Mouse (Mus musculus): ENCODE measurements around the gene Syt1. TPM values are rescaled to one million over a fixed set of nuclear protein-coding genes. Genes with fewer than 3 reads are reported as not detected.

The Syt1 gene
- polyA plus RNA-seq, 1 experiment from 2014 or later = 0.07 TPM

DNA sequence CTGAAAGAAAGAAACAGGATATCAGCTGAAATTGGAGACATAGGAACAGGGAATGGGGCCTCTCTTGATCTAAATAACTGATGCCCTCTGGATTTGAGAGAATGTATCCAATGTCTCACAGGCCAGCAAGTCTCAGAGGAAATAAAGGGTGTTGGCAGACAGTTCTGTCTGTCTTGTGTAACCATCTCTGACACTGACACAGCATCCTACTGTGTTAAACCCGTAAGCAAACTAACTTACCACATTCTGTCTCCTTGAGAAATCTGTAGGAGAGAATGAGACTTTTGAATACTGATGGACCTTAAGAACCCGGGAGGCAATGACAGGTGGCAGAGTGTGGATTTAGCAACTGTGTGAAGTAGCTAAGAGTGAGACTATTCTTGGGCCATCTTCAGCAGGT lies 352.5 kb downstream of the Syt1 start:
- no peaks in the 10 kb centered on the region for H3K36me3 ChIP-seq (replicated peaks; ENCODE audit: insufficient read depth, low read length)
- DNase-seq (no peak), ATAC-seq (no peak)
- no peak overlapping the region for H3K27ac ChIP-seq (ENCODE audit: low read depth)
- no peak overlapping the region for H3K4me3 ChIP-seq (ENCODE audit: low read depth, low read length)
- no peaks in the 10 kb centered on the region for H3K4me1 ChIP-seq (ENCODE audit: insufficient read depth)
- H3K4me2 ChIP-seq (ENCODE audit: low read depth, low read length) = no peak overlapping the region
- no peak overlapping the region for H3K9ac ChIP-seq (replicated peaks)
- 73% methylated on average over 2 of the region's 2 CpGs for WGBS (ENCODE audit: insufficient replicate concordance)
- no peaks in the 10 kb centered on the region for H3K27me3 ChIP-seq (ENCODE audit: insufficient read depth, low read length)
- no peaks in the 10 kb centered on the region for H3K9me3 ChIP-seq (ENCODE audit: low read length)
- TF ChIP-seq EP300 (IDR thresholded peaks at IDR 0.05; ENCODE audit: low read depth) (no peak), CTCF (IDR thresholded peaks at IDR 0.05; ENCODE audit: low read depth) (no peak)

GRCm38 (mm10) chr10:108657669-108658068 lies 353.1 kb downstream of the Syt1 start:
- TF ChIP-seq EP300 (IDR thresholded peaks at IDR 0.05; ENCODE audit: low read depth) (no peak), CTCF (IDR thresholded peaks at IDR 0.05; ENCODE audit: low read depth) (no peak; the same call in 1 of the 2 replicates)
- Histone ChIP-seq H3K9ac (replicated peaks) (no peak overlapping the region), H3K4me1 (ENCODE audit: insufficient read depth) (no peaks in the 10 kb centered on the region), H3K9me3 (ENCODE audit: low read length) (no peaks in the 10 kb centered on the region), H3K4me3 (ENCODE audit: low read depth, low read length) (no peak overlapping the region), H3K27ac (ENCODE audit: low read depth) (no peak overlapping the region), H3K27me3 (ENCODE audit: insufficient read depth, low read length) (no peaks in the 10 kb centered on the region), H3K4me2 (ENCODE audit: low read depth, low read length) (no peak overlapping the region), H3K36me3 (replicated peaks; ENCODE audit: insufficient read depth, low read length) (no peaks in the 10 kb centered on the region)
- ATAC-seq (no peak), DNase-seq (no peak)

- TF ChIP-seq CTCF (IDR thresholded peaks at IDR 0.05; ENCODE audit: low read depth) (no peak), EP300 (IDR thresholded peaks at IDR 0.05; ENCODE audit: low read depth) (no peak)
- Histone ChIP-seq H3K4me3 (ENCODE audit: low read depth, low read length) (no peak overlapping the region), H3K27me3 (ENCODE audit: insufficient read depth, low read length) (no peaks in the 10 kb centered on the region), H3K36me3 (replicated peaks; ENCODE audit: insufficient read depth, low read length) (no peaks in the 10 kb centered on the region), H3K27ac (ENCODE audit: low read depth) (no peak overlapping the region), H3K9ac (replicated peaks) (no peak overlapping the region), H3K4me1 (ENCODE audit: insufficient read depth) (no peaks in the 10 kb centered on the region), H3K9me3 (ENCODE audit: low read length) (no peaks in the 10 kb centered on the region), H3K4me2 (ENCODE audit: low read depth, low read length) (no peak overlapping the region)
- ATAC-seq (no peak), DNase-seq (no peak)
- WGBS (ENCODE audit: insufficient replicate concordance) = 62% methylated on average over 4 of the region's 4 CpGs
These were observed 353.9 kb downstream of the Syt1 start for GRCm38 (mm10) chr10:108656898-108657297.

GRCm38 (mm10) chr10:108655074-108655473 lies 355.7 kb downstream of the Syt1 start:
- H3K27me3 ChIP-seq (ENCODE audit: insufficient read depth, low read length) = no peaks in the 10 kb centered on the region
- H3K4me2 ChIP-seq (ENCODE audit: low read depth, low read length) = no peak overlapping the region
- H3K27ac ChIP-seq (ENCODE audit: low read depth) = no peak overlapping the region
- H3K9me3 ChIP-seq (ENCODE audit: low read length) = no peaks in the 10 kb centered on the region
- H3K4me1 ChIP-seq (ENCODE audit: insufficient read depth) = no peaks in the 10 kb centered on the region
- no peak overlapping the region for H3K4me3 ChIP-seq (ENCODE audit: low read depth, low read length)
- no peak for TF ChIP-seq CTCF (IDR thresholded peaks at IDR 0.05; ENCODE audit: low read depth)
- TF ChIP-seq EP300 (IDR thresholded peaks at IDR 0.05; ENCODE audit: low read depth) = no peak
- DNase-seq = no peak
- no peaks in the 10 kb centered on the region for H3K36me3 ChIP-seq (replicated peaks; ENCODE audit: insufficient read depth, low read length)
- H3K9ac ChIP-seq (replicated peaks) = no peak overlapping the region
- WGBS (ENCODE audit: insufficient replicate concordance) = 88% methylated on average over 11 of the region's 11 CpGs
- no peak for ATAC-seq

GRCm38 (mm10) chr10:108652831-108653230 lies 358.0 kb downstream of the Syt1 start:
- no peak overlapping the region for H3K27ac ChIP-seq (ENCODE audit: low read depth)
- TF ChIP-seq CTCF (IDR thresholded peaks at IDR 0.05; ENCODE audit: low read depth) = no peak
- TF ChIP-seq EP300 (IDR thresholded peaks at IDR 0.05; ENCODE audit: low read depth) = no peak
- no peaks in the 10 kb centered on the region for H3K9me3 ChIP-seq (ENCODE audit: low read length)
- H3K4me1 ChIP-seq (ENCODE audit: insufficient read depth) = no peaks in the 10 kb centered on the region
- WGBS (ENCODE audit: insufficient replicate concordance) = 72% methylated on average over 8 of the region's 8 CpGs
- H3K9ac ChIP-seq (replicated peaks) = no peak overlapping the region
- H3K4me2 ChIP-seq (ENCODE audit: low read depth, low read length) = no peak overlapping the region
- no peak overlapping the region for H3K4me3 ChIP-seq (ENCODE audit: low read depth, low read length)
- ATAC-seq = no peak
- no peaks in the 10 kb centered on the region for H3K27me3 ChIP-seq (ENCODE audit: insufficient read depth, low read length)
- H3K36me3 ChIP-seq (replicated peaks; ENCODE audit: insufficient read depth, low read length) = no peaks in the 10 kb centered on the region
- no peak for DNase-seq

DNA sequence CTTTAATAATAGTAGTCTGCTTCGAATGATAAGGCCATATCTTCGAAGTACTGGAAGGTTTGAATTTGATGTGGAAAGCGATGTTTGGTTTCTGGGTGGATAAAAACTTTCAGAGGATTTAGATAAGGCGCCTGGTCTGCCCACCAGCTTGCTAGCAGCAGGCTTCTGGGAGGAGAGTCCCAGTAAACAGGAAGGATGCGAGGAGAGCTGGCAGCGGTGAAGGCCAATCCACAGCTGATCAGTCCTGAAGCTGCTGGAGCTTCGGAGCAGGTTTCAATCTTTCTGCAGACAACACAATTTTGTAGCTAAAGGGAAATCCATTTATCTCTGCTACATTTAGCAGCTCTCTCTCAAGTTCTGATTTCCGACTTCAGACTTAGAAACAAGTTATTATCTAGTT lies 358.7 kb downstream of the Syt1 start:
- Histone ChIP-seq H3K4me3 (ENCODE audit: low read depth, low read length) (no peak overlapping the region), H3K4me1 (ENCODE audit: insufficient read depth) (no peaks in the 10 kb centered on the region), H3K27me3 (ENCODE audit: insufficient read depth, low read length) (no peaks in the 10 kb centered on the region), H3K9me3 (ENCODE audit: low read length) (no peaks in the 10 kb centered on the region), H3K27ac (ENCODE audit: low read depth) (no peak overlapping the region), H3K36me3 (replicated peaks; ENCODE audit: insufficient read depth, low read length) (no peaks in the 10 kb centered on the region), H3K4me2 (ENCODE audit: low read depth, low read length) (no peak overlapping the region), H3K9ac (replicated peaks) (no peak overlapping the region)
- DNase-seq (no peak), ATAC-seq (no peak)
- TF ChIP-seq EP300 (IDR thresholded peaks at IDR 0.05; ENCODE audit: low read depth) (no peak), CTCF (IDR thresholded peaks at IDR 0.05; ENCODE audit: low read depth) (no peak)
- 58% methylated on average over 8 of the region's 8 CpGs for WGBS (ENCODE audit: insufficient replicate concordance)

DNA sequence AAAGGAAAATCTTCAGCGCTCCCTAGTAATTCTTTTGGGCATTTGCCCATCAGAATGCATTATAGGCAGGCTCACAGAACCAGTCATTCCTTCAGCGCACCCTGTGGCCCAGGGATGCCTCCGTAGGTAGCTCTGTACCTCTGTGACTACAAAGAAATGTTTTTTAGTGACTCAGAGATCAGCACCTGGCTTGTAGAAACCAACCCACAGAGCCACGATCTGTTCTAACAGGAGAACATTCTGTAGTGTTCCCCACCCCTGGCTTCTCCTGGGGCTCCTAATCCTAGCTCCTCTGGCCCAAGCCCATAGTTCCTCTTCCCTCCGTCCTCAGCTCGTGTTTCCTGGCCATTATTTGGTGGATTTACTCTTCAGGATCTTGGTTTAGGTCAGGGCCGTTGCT lies 361.6 kb downstream of the Syt1 start:
- no peaks in the 10 kb centered on the region for H3K36me3 ChIP-seq (replicated peaks; ENCODE audit: insufficient read depth, low read length)
- 68% methylated on average over 7 of the region's 7 CpGs for WGBS (ENCODE audit: insufficient replicate concordance)
- no peaks in the 10 kb centered on the region for H3K9me3 ChIP-seq (ENCODE audit: low read length)
- no peaks in the 10 kb centered on the region for H3K4me1 ChIP-seq (ENCODE audit: insufficient read depth)
- H3K9ac ChIP-seq (replicated peaks) = no peak overlapping the region
- no peak overlapping the region for H3K4me2 ChIP-seq (ENCODE audit: low read depth, low read length)
- no peak overlapping the region for H3K4me3 ChIP-seq (ENCODE audit: low read depth, low read length)
- TF ChIP-seq EP300 (IDR thresholded peaks at IDR 0.05; ENCODE audit: low read depth) (no peak), CTCF (IDR thresholded peaks at IDR 0.05; ENCODE audit: low read depth) (no peak)
- ATAC-seq (no peak), DNase-seq (no peak)
- no peak overlapping the region for H3K27ac ChIP-seq (ENCODE audit: low read depth)
- H3K27me3 ChIP-seq (ENCODE audit: insufficient read depth, low read length) = no peaks in the 10 kb centered on the region
